Mouse (Mus musculus) CH12.LX (cell line): ENCODE results near the gene Prr23a2. TPM values are rescaled to one million over a fixed set of nuclear protein-coding genes. Genes with fewer than 3 reads are reported as not detected.

ENCODE experiments used
- DNase-seq: peaks from one replicate; pipeline ENCODE4 v3.0.0-alpha.2; 2013; ENCODE audit errors: extremely low read depth
- H3K27ac ChIP-seq: 2 replicates; pipeline ENCODE4 v1.5.1; 2012; ENCODE audit warnings: low read depth, mild to moderate bottlenecking, control low read depth, moderate library complexity; ENCODE audit not compliant: insufficient read depth
- H3K27me3 ChIP-seq: replicated peaks from 2 replicates; pipeline ENCODE3; 2012; ENCODE audit warnings: inconsistent platforms
- H3K36me3 ChIP-seq, 2 experiments: replicated peaks in 1 of 2; 2 replicates each; pipeline versions ENCODE3 to v1.6.1; 2012; ENCODE audit warnings: inconsistent platforms in 1 of 2, low read length in 1 of 2, mild to moderate bottlenecking in 1 of 2, mixed read lengths in 1 of 2, moderate library complexity in 1 of 2; ENCODE audit not compliant: control insufficient read depth in 1 of 2, insufficient read depth in 1 of 2
- H3K4me1 ChIP-seq, 2 experiments: 2 replicates each; pipeline ENCODE4 v1.6.1; 2012; ENCODE audit warnings: inconsistent platforms in 1 of 2, moderate library complexity in 1 of 2; ENCODE audit not compliant: insufficient read depth in 2 of 2, control insufficient read depth in 1 of 2
- H3K4me2 ChIP-seq: 2 replicates; pipeline ENCODE4 v1.6.1; 2012; ENCODE audit warnings: low read depth, mild to moderate bottlenecking, control low read depth; ENCODE audit not compliant: poor library complexity, insufficient read depth, severe bottlenecking
- H3K4me3 ChIP-seq, 3 experiments: fragments of 150-350 bp in 1 of 3; sonication (generic) in 1 of 3; replicated peaks in 1 of 3; 2 replicates each; pipeline versions ENCODE3 to v1.5.1; 2011 to 2012; ENCODE audit warnings: low read depth in 2 of 3, low read length in 2 of 3, mild to moderate bottlenecking in 2 of 3, moderate library complexity in 2 of 3, control low read depth in 1 of 3, improper control_type of control experiment in 1 of 3, inconsistent platforms in 1 of 3, mixed read lengths in 1 of 3; ENCODE audit not compliant: poor library complexity in 1 of 3
- H3K79me2 ChIP-seq: replicated peaks from 2 replicates; pipeline ENCODE4 v1.6.1; 2012; ENCODE audit warnings: mild to moderate bottlenecking, moderate library complexity; ENCODE audit not compliant: control insufficient read depth, poor library complexity, insufficient read depth, severe bottlenecking; ENCODE audit errors: extremely low read depth
- H3K9ac ChIP-seq: 2 replicates; pipeline ENCODE4 v1.6.1; 2012; ENCODE audit warnings: low read depth, mild to moderate bottlenecking, control low read depth, moderate library complexity; ENCODE audit not compliant: insufficient read depth
- H3K9me3 ChIP-seq: replicated peaks from 2 replicates; pipeline ENCODE3; 2012; ENCODE audit warnings: low read length, inconsistent platforms, mixed read lengths
- CHD2 ChIP-seq: IDR thresholded peaks from 2 replicates; pipeline ENCODE4 v1.6.1; 2011; ENCODE audit warnings: low read length, improper control_type of control experiment
- E2F4 ChIP-seq: IDR thresholded peaks from 2 replicates; pipeline ENCODE4 v1.6.1; 2011; ENCODE audit warnings: low read depth, low read length, improper control_type of control experiment; ENCODE audit not compliant: insufficient replicate concordance
- ELF1 ChIP-seq: IDR thresholded peaks from 2 replicates; pipeline ENCODE4 v1.6.1; 2014; ENCODE audit warnings: low read depth, mild to moderate bottlenecking, inconsistent platforms, low read length, improper control_type of control experiment
- EP300 ChIP-seq: IDR thresholded peaks from 2 replicates; pipeline ENCODE4 v1.6.1; 2011; ENCODE audit warnings: low read length, improper control_type of control experiment
- HCFC1 ChIP-seq: IDR thresholded peaks from 2 replicates; pipeline ENCODE4 v1.6.1; 2012; ENCODE audit warnings: low read depth, mild to moderate bottlenecking, inconsistent platforms, low read length, improper control_type of control experiment
- JUND ChIP-seq: conservative IDR thresholded peaks from 2 replicates; pipeline ENCODE4 v1.6.1; 2011; ENCODE audit warnings: low read depth, low read length, improper control_type of control experiment
- KAT2A ChIP-seq: IDR thresholded peaks from 2 replicates; pipeline ENCODE4 v1.6.1; 2012; ENCODE audit warnings: low read length, improper control_type of control experiment, inconsistent platforms; ENCODE audit not compliant: insufficient replicate concordance
- MAZ ChIP-seq: IDR thresholded peaks from 2 replicates; pipeline ENCODE4 v1.6.1; 2012; ENCODE audit warnings: low read depth, mild to moderate bottlenecking, inconsistent platforms, low read length, improper control_type of control experiment, moderate library complexity
- MXI1 ChIP-seq: IDR thresholded peaks from 2 replicates; pipeline ENCODE4 v1.6.1; 2011; ENCODE audit warnings: mild to moderate bottlenecking, low read depth, low read length, improper control_type of control experiment
- NRF1 ChIP-seq: IDR thresholded peaks from 2 replicates; pipeline ENCODE4 v1.6.1; 2014; ENCODE audit warnings: low read depth, mild to moderate bottlenecking, inconsistent platforms, low read length, improper control_type of control experiment, moderate library complexity
- PAX5 ChIP-seq: IDR thresholded peaks from 2 replicates; pipeline ENCODE4 v1.6.1; 2012; ENCODE audit warnings: low read length, inconsistent platforms, mixed read lengths
- RAD21 ChIP-seq: IDR thresholded peaks from 2 replicates; pipeline ENCODE4 v1.6.1; 2011; ENCODE audit warnings: low read depth, mild to moderate bottlenecking, low read length, improper control_type of control experiment, moderate library complexity
- USF2 ChIP-seq: conservative IDR thresholded peaks from 2 replicates; pipeline ENCODE4 v1.6.1; 2011; ENCODE audit warnings: low read depth, low read length, improper control_type of control experiment
- ZNF384 ChIP-seq: IDR thresholded peaks from 2 replicates; pipeline ENCODE4 v1.6.1; 2012; ENCODE audit warnings: low read depth, low read length, improper control_type of control experiment, inconsistent platforms
- dilution Hi-C: fragments of 300-500 bp; cut with MboI; formaldehyde crosslinking; loops from 2 replicates; pipeline ENCODE4 v1.14.3; 2020; ENCODE audit warnings: low sequenced_read_pairs; ENCODE audit not compliant: extremely low pct_unique_long_range_greater_than_20kb, extremely low pct_ligation_motif_present
- in situ Hi-C: fragments of 300-500 bp; cut with MboI; formaldehyde crosslinking; loops from 3 replicates; pipeline ENCODE4 v1.14.3; 2019; ENCODE audit warnings: low sequenced_read_pairs, low pct_ligation_motif_present, low pct_unique_long_range_greater_than_20kb, mixed read lengths
- polyA plus RNA-seq: library from polyadenylated mRNA; unstranded; fragments of >175 nt; gene quantifications from 2 replicates; pipeline ENCODE4 v1.2.1, GENCODE M21; 2012; ENCODE audit warnings: low read depth; ENCODE audit not compliant: insufficient read length
- total RNA-seq, 2 experiments: library from RNA; depleted of rRNA; stranded (reverse); fragments of 300-350 nt in 1 of 2; fragments of >200 nt in 1 of 2; gene quantifications; 2 replicates each; pipeline ENCODE4 v1.2.3; 2012 to 2014

Gene Prr23a2
- total and polyA plus RNA-seq, 3 experiments: not detected

DNA sequence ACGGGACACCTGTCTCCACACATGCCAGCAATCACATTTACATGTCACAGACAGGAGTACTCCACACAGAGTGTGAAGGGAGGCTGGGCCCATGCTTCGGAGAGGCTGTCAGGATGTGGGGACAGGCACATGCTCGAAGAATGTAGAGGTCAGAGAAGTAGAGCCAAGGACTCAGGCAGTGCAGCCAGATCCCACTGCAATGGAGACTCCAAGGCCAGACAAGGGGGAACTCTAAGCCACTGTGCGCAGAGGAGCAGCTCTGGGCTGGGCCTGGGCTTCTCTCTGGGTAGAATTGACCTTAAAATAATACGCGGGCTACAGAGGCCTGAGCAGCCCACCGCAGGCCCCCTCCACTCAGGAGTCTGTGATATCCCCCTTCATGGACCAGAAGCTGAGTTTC is 38.7 kb upstream of the Prr23a2 start:
- in situ Hi-C loops: no loop called here
- Histone ChIP-seq H3K4me3 (no peak overlapping the region), H3K4me2 (no peak overlapping the region), H3K9ac (no peak overlapping the region), H3K27me3 (peaks cover 39% of the 10 kb centered on the region), H3K79me2 (no peaks in the 10 kb centered on the region), H3K4me1 (no peaks in the 10 kb centered on the region), H3K36me3 (no peaks in the 10 kb centered on the region), H3K9me3 (no peaks in the 10 kb centered on the region), H3K27ac (no peak overlapping the region)
- dilution Hi-C loops: no loop called here
- DNase-seq: no peak
- TF ChIP-seq RAD21: no peak
- no peak for TF ChIP-seq E2F4

DNA sequence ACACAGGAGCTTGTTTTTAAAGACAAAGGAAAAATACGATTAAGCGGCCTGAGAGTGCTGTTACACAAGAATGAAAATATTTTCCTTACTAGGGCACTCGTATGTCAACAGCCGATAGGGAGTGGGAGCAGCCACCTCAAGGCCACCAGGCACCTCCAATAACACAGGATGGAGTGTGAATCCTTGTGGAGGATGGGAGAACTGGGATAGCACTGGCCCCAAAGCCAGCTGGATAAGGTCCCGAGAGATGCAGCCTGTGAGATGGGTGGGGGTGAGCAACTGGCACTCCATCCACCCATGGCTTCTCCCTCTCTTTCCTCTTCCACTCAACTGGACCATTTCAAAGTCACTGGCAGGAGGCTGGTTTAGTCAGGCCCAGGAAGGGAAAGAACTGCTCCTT is 37.3 kb upstream of the Prr23a2 start:
- Histone ChIP-seq H3K27ac (no peak overlapping the region), H3K79me2 (no peaks in the 10 kb centered on the region), H3K9me3 (no peaks in the 10 kb centered on the region), H3K36me3 (no peaks in the 10 kb centered on the region), H3K27me3 (peaks cover 34% of the 10 kb centered on the region), H3K4me1 (no peaks in the 10 kb centered on the region), H3K4me2 (no peak overlapping the region), H3K9ac (no peak overlapping the region), H3K4me3 (no peak overlapping the region)
- no peak for DNase-seq
- in situ Hi-C loops: no loop called here
- dilution Hi-C loops: no loop called here
- TF ChIP-seq NRF1 (no peak), MAZ (no peak), PAX5 (no peak), CHD2 (no peak)

DNA sequence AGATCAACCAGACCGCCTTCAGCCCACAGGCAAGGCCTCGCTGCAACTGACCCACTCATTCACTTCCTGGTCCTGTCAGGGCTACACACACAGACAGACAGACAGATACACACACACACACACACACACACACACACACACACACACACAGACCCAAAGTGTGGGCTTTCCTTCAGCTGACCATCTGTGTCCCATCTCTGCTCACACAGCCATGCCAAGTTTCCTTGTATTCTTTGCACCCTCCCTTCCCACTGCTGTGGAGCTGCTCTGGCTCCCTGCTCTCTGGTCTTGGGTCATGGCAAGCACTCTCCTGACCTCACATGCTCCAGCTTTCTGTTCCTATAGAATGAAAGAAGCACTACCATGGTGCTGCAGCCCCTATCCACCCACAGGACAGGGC is 36.8 kb upstream of the Prr23a2 start:
- no peaks in the 10 kb centered on the region for H3K9me3 ChIP-seq
- no peak overlapping the region for H3K27ac ChIP-seq
- no peak overlapping the region for H3K4me3 ChIP-seq
- no peak for TF ChIP-seq USF2
- TF ChIP-seq HCFC1: no peak
- TF ChIP-seq JUND: no peak
- no peak for TF ChIP-seq RAD21
- TF ChIP-seq MXI1: no peak
- TF ChIP-seq ELF1: no peak
- TF ChIP-seq KAT2A: no peak
- no peak for TF ChIP-seq CHD2
- TF ChIP-seq NRF1: no peak
- no peak for TF ChIP-seq EP300
- TF ChIP-seq ZNF384: no peak
- TF ChIP-seq, all 38 proteins: peak for 0
- DNase-seq: no peak
- Histone ChIP-seq H3K4me1 (no peaks in the 10 kb centered on the region), H3K9ac (no peak overlapping the region), H3K27me3 (peaks cover 35% of the 10 kb centered on the region), H3K79me2 (no peaks in the 10 kb centered on the region), H3K4me2 (no peak overlapping the region), H3K36me3 (no peaks in the 10 kb centered on the region)
- in situ Hi-C loops: no loop called here
- dilution Hi-C loops: no loop called here
